Mouse (Mus musculus) midbrain, postnatal 0 days (tissue): Measurements from ENCODE around the gene Cadm4. TPM values are rescaled to one million over a fixed set of nuclear protein-coding genes. Genes with fewer than 3 reads are reported as not detected.
A peak's percentile ranks its signal among the peaks of the same experiment; 100 is the strongest.

Experiments used
- ATAC-seq: fragments of 200-750 bp; cut with Nextera tagmentation; 2 replicates; pipeline ENCODE4 v1.8.0; 2017; ENCODE audit warnings: moderate number of reproducible peaks, mild to moderate bottlenecking, moderate TSS enrichment, moderate library complexity; ENCODE audit not compliant: low FRiP score
- DNase-seq: peaks from one replicate; pipeline ENCODE4 v3.0.0-alpha.2; 2015; ENCODE audit warnings: low spot score
- H3K27ac ChIP-seq: fragments of 300-500 bp; sonication (generic); 2 replicates; pipeline ENCODE4 v1.5.1; 2014; ENCODE audit warnings: low read depth, mild to moderate bottlenecking, low read length, mixed read lengths
- H3K27me3 ChIP-seq: fragments of 300-500 bp; sonication (generic); 2 replicates; pipeline ENCODE4 v1.6.1; 2014; ENCODE audit warnings: low read length, control low read depth, mixed read lengths; ENCODE audit not compliant: insufficient read depth
- H3K36me3 ChIP-seq: fragments of 300-500 bp; sonication (generic); 2 replicates; pipeline ENCODE4 v1.6.1; 2014; ENCODE audit warnings: low read length, control low read depth, mixed read lengths; ENCODE audit not compliant: insufficient read depth
- H3K4me1 ChIP-seq: fragments of 300-500 bp; sonication (generic); 2 replicates; pipeline ENCODE4 v1.6.1; 2014; ENCODE audit warnings: mild to moderate bottlenecking, control low read depth, antibody characterized with exemption, low read length, mixed read lengths; ENCODE audit not compliant: insufficient read depth
- H3K4me2 ChIP-seq: fragments of 300-500 bp; sonication (generic); 2 replicates; pipeline ENCODE4 v1.6.1; 2014; ENCODE audit warnings: low read depth, mild to moderate bottlenecking, low read length, mixed read lengths; ENCODE audit not compliant: poor library complexity, severe bottlenecking
- H3K4me3 ChIP-seq: fragments of 300-500 bp; sonication (generic); 2 replicates; pipeline ENCODE4 v1.5.1; 2014; ENCODE audit warnings: low read depth, mild to moderate bottlenecking, low read length, moderate library complexity
- H3K9ac ChIP-seq: fragments of 300-500 bp; sonication (generic); replicated peaks from 2 replicates; pipeline ENCODE4 v1.6.1; 2014; ENCODE audit warnings: mild to moderate bottlenecking, low read length, moderate library complexity, mixed read lengths; ENCODE audit not compliant: poor library complexity, severe bottlenecking
- H3K9me3 ChIP-seq: fragments of 300-500 bp; sonication (generic); 2 replicates; pipeline ENCODE4 v1.6.1; 2016; ENCODE audit warnings: low read length, control low read depth
- CTCF ChIP-seq: IDR thresholded peaks from 2 replicates; pipeline ENCODE4 v1.5.1; 2016; ENCODE audit warnings: antibody characterized with exemption, mild to moderate bottlenecking
- WGBS: fragments of 180-500 bp; shearing (Covaris S2); extraction: QIAGEN DNeasy Blood & Tissue Kit; methylation state at CpG from one replicate; pipeline ENCODE4 v1.1.7; 2014; 5-methylcytosine and 5-hydroxymethylcytosine counted together
- polyA plus RNA-seq: library from polyadenylated mRNA; unstranded; fragments of >200 nt; fragmentation: Nextera tagmentation; extraction: Ambion mirVana; gene quantifications from 2 replicates; pipeline ENCODE4 v1.2.1, GENCODE M21; 2015
- total RNA-seq: library from RNA; depleted of rRNA; stranded (reverse); fragments of >200 nt; gene quantifications from 2 replicates; pipeline ENCODE4 v1.2.3, GENCODE M21; 2014

Gene Cadm4
- total and polyA plus RNA-seq, 2 experiments from 2014 or later, result 88.1 to 354 TPM

- Histone ChIP-seq H3K27me3 (0 out of 2 replicates have a peak, but pooled peaks cover 4% of the 10 kb centered on the region), H3K36me3 (no peaks in the 10 kb centered on the region), H3K4me2 (peak within 1 kb of the TSS; percentile 33; the same call in 1 of the 2 replicates), H3K4me3 (0 out of 2 replicates have a peak within 1 kb of the TSS, but pooled peaks have one; percentile 1), H3K4me1 (no peaks in the 10 kb centered on the region), H3K9me3 (no peaks in the 10 kb centered on the region), H3K27ac (no peak within 1 kb of the TSS), H3K9ac (no peak within 1 kb of the TSS)
- 0 out of 2 replicates have a peak, but pooled peaks have one; percentile 23 for ATAC-seq
- TF ChIP-seq CTCF, result no peak
- 12% methylated on average over 27 of the region's 27 CpGs for WGBS
- no peak for DNase-seq
These were observed 19.2 kb upstream of the Cadm4 start, which contains the start of gene Plaur for GRCm38 (mm10) chr7:24462388-24463319. Gene Plaur, plus strand, starts transcription at chr7:24462484.

GRCm38 (mm10) chr7:24466835-24467234, 15.0 kb upstream of the Cadm4 start:
- WGBS, result 89% methylated on average over 6 of the region's 6 CpGs
- Histone ChIP-seq H3K36me3 (no peaks in the 10 kb centered on the region), H3K9me3 (no peaks in the 10 kb centered on the region), H3K27ac (no peak overlapping the region), H3K4me2 (no peak overlapping the region), H3K27me3 (0 out of 2 replicates have a peak, but pooled peaks cover 4% of the 10 kb centered on the region), H3K4me3 (no peak overlapping the region), H3K4me1 (no peaks in the 10 kb centered on the region), H3K9ac (no peak overlapping the region)
- no peak for TF ChIP-seq CTCF
- DNase-seq (no peak), ATAC-seq (no peak)

GRCm38 (mm10) chr7:24467886-24468285, 13.9 kb upstream of the Cadm4 start:
- no peak for TF ChIP-seq CTCF
- H3K27me3 ChIP-seq, result no peaks in the 10 kb centered on the region
- H3K4me2 ChIP-seq, result no peak overlapping the region
- ATAC-seq (no peak), DNase-seq (no peak)
- H3K4me3 ChIP-seq, result no peak overlapping the region
- H3K27ac ChIP-seq, result no peak overlapping the region
- H3K9ac ChIP-seq, result no peak overlapping the region
- H3K9me3 ChIP-seq, result no peaks in the 10 kb centered on the region
- H3K36me3 ChIP-seq, result no peaks in the 10 kb centered on the region
- 72% methylated on average over 5 of the region's 5 CpGs for WGBS
- H3K4me1 ChIP-seq, result no peaks in the 10 kb centered on the region

GRCm38 (mm10) chr7:24469126-24469525, 12.7 kb upstream of the Cadm4 start:
- no peak for ATAC-seq

GRCm38 (mm10) chr7:24470356-24470755, 11.5 kb upstream of the Cadm4 start:
- TF ChIP-seq CTCF, result no peak
- no peaks in the 10 kb centered on the region for H3K9me3 ChIP-seq
- WGBS, result 96% methylated on average over 7 of the region's 7 CpGs
- H3K27ac ChIP-seq, result no peak overlapping the region
- no peak overlapping the region for H3K4me3 ChIP-seq
- ATAC-seq (no peak), DNase-seq (no peak)
- no peak overlapping the region for H3K9ac ChIP-seq
- H3K4me2 ChIP-seq, result no peak overlapping the region
- H3K4me1 ChIP-seq, result no peaks in the 10 kb centered on the region
- no peaks in the 10 kb centered on the region for H3K27me3 ChIP-seq
- H3K36me3 ChIP-seq, result no peaks in the 10 kb centered on the region

More at GRCm38 (mm10) chr7:24469126-24469525, 12.7 kb upstream of the Cadm4 start:
- no peak for DNase-seq
- Histone ChIP-seq H3K9ac (no peak overlapping the region), H3K4me2 (no peak overlapping the region), H3K27me3 (no peaks in the 10 kb centered on the region), H3K4me3 (no peak overlapping the region), H3K27ac (no peak overlapping the region), H3K4me1 (no peaks in the 10 kb centered on the region), H3K9me3 (no peaks in the 10 kb centered on the region), H3K36me3 (no peaks in the 10 kb centered on the region)
- TF ChIP-seq CTCF, result peak; percentile 57
- 83% methylated on average over 3 of the region's 3 CpGs for WGBS

GRCm38 (mm10) chr7:24472442-24472841, 9.4 kb upstream of the Cadm4 start:
- no peak overlapping the region for H3K4me2 ChIP-seq
- TF ChIP-seq CTCF, result no peak
- no peaks in the 10 kb centered on the region for H3K27me3 ChIP-seq
- H3K36me3 ChIP-seq, result no peaks in the 10 kb centered on the region
- H3K4me3 ChIP-seq, result no peak overlapping the region
- no peak overlapping the region for H3K9ac ChIP-seq
- H3K4me1 ChIP-seq, result no peaks in the 10 kb centered on the region
- DNase-seq (peak; percentile 42), ATAC-seq (no peak)
- H3K9me3 ChIP-seq, result no peaks in the 10 kb centered on the region
- WGBS, result 66% methylated on average over 6 of the region's 6 CpGs
- no peak overlapping the region for H3K27ac ChIP-seq
